Mouse (Mus musculus) hindbrain, postnatal 0 days (tissue): Measurements from ENCODE around the gene Fam107a. TPM values are rescaled to one million over a fixed set of nuclear protein-coding genes. Genes with fewer than 3 reads are reported as not detected.

Experiments
- ATAC-seq: fragments of 200-750 bp; cut with Nextera tagmentation; 2 replicates; pipeline ENCODE4 v1.8.0; 2017; ENCODE audit warnings: mild to moderate bottlenecking, moderate TSS enrichment, moderate library complexity
- DNase-seq: peaks from one replicate; pipeline ENCODE4 v3.0.0-alpha.2; 2015; ENCODE audit warnings: low spot score
- H3K27ac ChIP-seq: fragments of 300-500 bp; sonication (generic); 2 replicates; pipeline ENCODE4 v1.5.1; 2014; ENCODE audit warnings: mild to moderate bottlenecking
- H3K27me3 ChIP-seq: fragments of 300-500 bp; sonication (generic); 2 replicates; pipeline ENCODE4 v1.6.1; 2014; ENCODE audit warnings: low read length, mixed read lengths; ENCODE audit not compliant: insufficient read depth
- H3K36me3 ChIP-seq: fragments of 300-500 bp; sonication (generic); 2 replicates; pipeline ENCODE4 v1.6.1; 2014; ENCODE audit warnings: low read length, mixed read lengths; ENCODE audit not compliant: insufficient read depth
- H3K4me1 ChIP-seq: fragments of 300-500 bp; sonication (generic); 2 replicates; pipeline ENCODE4 v1.6.1; 2014; ENCODE audit warnings: antibody characterized with exemption, low read length, mixed read lengths; ENCODE audit not compliant: insufficient read depth
- H3K4me2 ChIP-seq: fragments of 300-500 bp; sonication (generic); 2 replicates; pipeline ENCODE4 v1.6.1; 2014; ENCODE audit warnings: low read depth, mild to moderate bottlenecking, low read length, moderate library complexity, mixed read lengths
- H3K4me3 ChIP-seq: fragments of 300-500 bp; sonication (generic); 2 replicates; pipeline ENCODE4 v1.5.1; 2014; ENCODE audit warnings: low read length
- H3K9ac ChIP-seq: fragments of 300-500 bp; sonication (generic); replicated peaks from 2 replicates; pipeline ENCODE4 v1.6.1; 2014; ENCODE audit warnings: mild to moderate bottlenecking, low read length, moderate library complexity, mixed read lengths
- H3K9me3 ChIP-seq: fragments of 300-500 bp; sonication (generic); 2 replicates; pipeline ENCODE4 v1.6.1; 2016; ENCODE audit warnings: low read length, mixed read lengths
- CTCF ChIP-seq: IDR thresholded peaks from 2 replicates; pipeline ENCODE4 v1.5.1; 2016; ENCODE audit warnings: antibody characterized with exemption, control low read depth, low read depth
- WGBS: fragments of 180-500 bp; shearing (Covaris S2); extraction: QIAGEN DNeasy Blood & Tissue Kit; methylation state at CpG from one replicate; pipeline ENCODE4 v1.1.7; 2014; 5-methylcytosine and 5-hydroxymethylcytosine counted together
- polyA plus RNA-seq: library from polyadenylated mRNA; unstranded; fragments of >200 nt; fragmentation: Nextera tagmentation; extraction: Ambion mirVana; gene quantifications from 2 replicates; pipeline ENCODE4 v1.2.1, GENCODE M21; 2015
- total RNA-seq: library from RNA; depleted of rRNA; stranded (reverse); fragments of >200 nt; gene quantifications from 2 replicates; pipeline ENCODE4 v1.2.3, GENCODE M21; 2014; rRNA removed

Fam107a gene
- total RNA-seq, result 8.8 and 11.4 TPM in 2 replicates
- 0.80 and 0.83 TPM in 2 replicates for polyA plus RNA-seq

DNA sequence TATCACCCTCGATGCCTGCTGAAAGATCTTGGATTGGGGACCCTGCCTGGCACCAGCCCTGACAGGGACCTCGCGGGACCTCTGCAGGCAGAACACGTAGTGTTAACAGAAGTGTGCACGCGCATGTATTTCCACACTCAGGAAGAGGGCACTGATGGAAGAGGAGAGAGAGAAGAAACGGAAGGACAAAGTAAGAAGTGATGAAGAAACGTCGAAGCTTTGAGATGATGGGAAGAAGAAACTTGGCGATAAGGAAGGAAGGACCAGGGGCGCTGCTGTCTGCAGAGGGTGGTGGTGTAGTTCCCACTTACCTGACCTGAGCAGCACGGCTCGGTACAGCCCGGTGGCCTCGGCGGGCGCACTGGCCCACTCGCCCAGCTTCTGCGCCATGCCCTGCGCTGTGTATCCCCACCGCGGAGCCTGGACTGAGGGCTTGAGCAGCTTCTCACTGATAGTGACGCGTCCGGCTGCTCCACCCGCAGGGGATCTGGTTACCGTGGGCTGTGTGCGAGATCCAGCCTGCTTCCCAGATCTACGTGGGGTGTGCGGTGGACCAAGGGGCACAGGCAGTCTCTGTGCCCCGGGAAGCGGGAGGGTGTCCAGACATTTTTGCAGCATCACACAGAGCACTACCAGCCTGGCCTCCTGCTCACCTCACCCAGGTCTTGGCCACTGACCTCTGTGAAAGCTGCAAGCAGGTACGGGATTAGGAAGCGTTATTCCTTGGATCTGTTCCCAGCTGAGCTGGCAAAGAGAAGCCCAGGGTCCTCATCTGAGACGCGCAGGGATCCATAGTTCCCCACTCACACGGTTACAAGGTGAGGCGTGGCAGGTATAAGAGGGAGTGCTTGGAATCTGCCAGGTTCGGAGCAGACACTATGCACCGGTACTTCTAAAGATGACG, at the start of gene Fam107a:
Fam107a (minus strand) TSS at position 830 of the 904 bp plus-strand sequence.
- ATAC-seq (peak; percentile 61), DNase-seq (no peak)
- Histone ChIP-seq H3K9ac (no peak within 1 kb of the TSS), H3K9me3 (no peaks in the 10 kb centered on the region), H3K36me3 (no peaks in the 10 kb centered on the region), H3K4me2 (peak within 1 kb of the TSS; percentile 44), H3K27ac (no peak within 1 kb of the TSS), H3K27me3 (peaks cover 16% of the 10 kb centered on the region; the same call in 1 of the 2 replicates), H3K4me3 (peak within 1 kb of the TSS; percentile 20), H3K4me1 (no peaks in the 10 kb centered on the region)
- no peak for TF ChIP-seq CTCF
- 12% methylated on average over 41 of the region's 41 CpGs for WGBS

DNA sequence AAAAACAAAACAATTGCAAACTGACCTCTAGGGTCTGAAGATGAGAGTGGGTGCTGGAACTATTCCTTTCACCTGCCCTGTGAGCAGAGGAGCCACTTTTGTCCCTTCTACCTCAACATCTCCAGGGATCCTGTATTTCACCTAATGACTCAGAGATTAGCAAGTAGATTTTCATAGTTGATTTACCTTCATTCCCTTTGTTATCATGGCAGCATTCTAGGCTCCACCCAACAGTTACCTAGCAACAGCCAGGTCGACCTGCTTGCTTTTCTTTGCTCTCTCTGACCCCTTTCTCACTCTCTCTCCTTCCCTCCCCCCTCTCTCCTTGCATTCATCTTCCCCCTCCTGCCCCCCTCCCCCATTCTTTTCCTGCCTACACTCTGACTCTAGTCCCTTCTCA, 49.3 kb upstream of the Fam107a start:
- ATAC-seq (no peak), DNase-seq (no peak)
- no peaks in the 10 kb centered on the region for H3K27me3 ChIP-seq
- no peak overlapping the region for H3K4me2 ChIP-seq
- H3K9ac ChIP-seq, result no peak overlapping the region
- no peak for TF ChIP-seq CTCF
- no peak overlapping the region for H3K27ac ChIP-seq
- no peaks in the 10 kb centered on the region for H3K9me3 ChIP-seq
- no peaks in the 10 kb centered on the region for H3K36me3 ChIP-seq
- 0% methylated on average over 1 of the region's 1 CpGs for whole genome bisulfite sequencing
- H3K4me1 ChIP-seq, result peaks cover 10% of the 10 kb centered on the region; the same call in 1 of the 2 replicates
- no peak overlapping the region for H3K4me3 ChIP-seq

DNA sequence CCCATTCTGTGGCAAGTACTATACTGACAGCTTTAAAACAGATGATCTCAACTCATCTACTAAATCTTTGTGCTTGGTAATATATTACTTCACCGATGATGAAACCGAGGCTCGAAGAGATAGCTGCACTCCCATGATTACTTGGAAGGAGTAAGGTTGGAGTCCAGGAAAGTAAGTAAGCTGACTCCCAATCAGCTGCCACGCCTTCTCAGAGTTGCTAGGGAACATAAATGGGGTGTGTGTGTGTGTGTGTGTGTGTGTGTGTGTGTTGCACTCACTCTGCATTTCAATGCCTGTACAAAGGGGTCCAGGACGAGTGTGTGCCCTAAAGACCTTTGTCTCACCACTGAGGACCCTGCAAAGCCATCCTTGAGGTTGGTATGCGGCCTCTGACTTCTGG, 48.0 kb upstream of the Fam107a start:
- 75% methylated on average over 6 of the region's 6 CpGs for WGBS
- DNase-seq (no peak), ATAC-seq (no peak)
- Histone ChIP-seq H3K27ac (no peak overlapping the region), H3K9ac (no peak overlapping the region), H3K4me1 (peaks cover 10% of the 10 kb centered on the region; the same call in 1 of the 2 replicates), H3K36me3 (no peaks in the 10 kb centered on the region), H3K27me3 (no peaks in the 10 kb centered on the region), H3K4me3 (no peak overlapping the region), H3K9me3 (no peaks in the 10 kb centered on the region), H3K4me2 (no peak overlapping the region)
- TF ChIP-seq CTCF, result no peak

DNA sequence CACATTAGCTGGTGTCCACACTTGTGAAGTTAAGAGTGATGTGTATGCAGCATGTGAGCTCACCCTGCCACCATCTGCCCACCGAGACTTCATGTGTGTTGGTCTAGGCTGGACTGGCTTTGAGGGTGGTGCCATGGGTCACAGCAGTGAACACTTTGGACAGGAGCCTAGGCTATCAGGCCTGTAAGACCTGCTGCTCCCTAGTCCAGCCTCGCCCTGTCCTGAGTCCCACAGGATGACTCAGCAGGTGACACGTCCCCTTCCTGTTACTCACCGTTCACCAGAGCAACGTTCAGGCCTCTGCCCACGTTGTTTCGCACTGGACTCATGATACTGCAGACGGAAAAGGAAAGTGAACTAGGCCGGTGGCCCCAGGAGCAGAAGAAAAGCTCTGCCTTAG, 39.0 kb upstream of the Fam107a start:
- TF ChIP-seq CTCF, result no peak
- no peak overlapping the region for H3K9ac ChIP-seq
- no peak overlapping the region for H3K4me2 ChIP-seq
- no peaks in the 10 kb centered on the region for H3K9me3 ChIP-seq
- no peak overlapping the region for H3K4me3 ChIP-seq
- H3K27ac ChIP-seq, result no peak overlapping the region
- DNase-seq (no peak), ATAC-seq (no peak)
- H3K36me3 ChIP-seq, result no peaks in the 10 kb centered on the region
- no peaks in the 10 kb centered on the region for H3K4me1 ChIP-seq
- H3K27me3 ChIP-seq, result no peaks in the 10 kb centered on the region
- WGBS, result 86% methylated on average over 9 of the region's 9 CpGs

DNA sequence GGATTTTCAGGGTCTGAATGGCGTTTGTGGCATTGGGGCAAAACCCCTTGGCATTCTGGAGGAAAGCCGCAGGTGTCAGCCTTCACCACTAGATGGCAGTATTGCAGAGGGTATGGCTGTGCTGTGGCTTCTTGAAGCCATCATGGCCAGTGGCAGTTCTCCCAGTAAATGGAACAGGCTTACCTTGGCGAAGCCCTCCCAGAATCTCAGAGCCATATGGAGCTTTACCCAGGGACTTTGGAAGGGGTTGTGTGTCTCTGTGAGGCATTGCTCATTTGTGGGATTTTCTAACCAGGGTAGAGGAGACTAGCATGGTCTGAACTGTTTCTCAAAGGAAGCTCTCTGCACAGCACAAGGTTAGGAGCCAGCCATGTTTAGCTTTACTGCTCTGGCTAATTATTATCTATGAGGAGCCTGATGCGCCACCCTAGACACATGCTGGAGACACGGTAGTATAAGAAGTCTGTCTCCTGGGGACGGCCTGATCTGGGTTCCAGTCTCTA, 38.2 kb upstream of the Fam107a start:
- 37% methylated on average over 6 of the region's 6 CpGs for WGBS
- TF ChIP-seq CTCF, result peak; percentile 98

DNA sequence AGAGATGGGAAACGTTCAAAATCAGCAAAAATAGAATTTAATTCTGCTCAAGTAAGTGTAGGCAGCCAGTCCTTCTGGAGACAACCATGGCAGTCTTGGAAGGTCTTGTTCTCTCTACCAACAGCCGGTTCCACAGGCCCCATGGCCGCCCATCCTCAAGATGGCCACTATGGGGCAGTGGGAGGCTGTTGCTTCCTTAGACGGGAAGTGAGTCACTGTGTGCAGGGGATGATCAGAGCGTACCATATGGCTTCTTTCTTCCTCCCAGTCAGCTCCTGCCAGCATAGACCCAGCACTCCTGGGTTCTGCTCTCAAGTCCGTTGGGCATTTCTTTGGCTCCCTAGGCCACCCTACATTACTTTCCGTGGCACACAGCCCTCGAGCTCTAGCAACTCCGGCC, 31.1 kb upstream of the Fam107a start:
- 79% methylated on average over 9 of the region's 9 CpGs for WGBS
- ATAC-seq, result no peak

More for the DNA sequence above, 38.2 kb upstream of the Fam107a start:
- Histone ChIP-seq H3K4me3 (no peak overlapping the region), H3K9ac (no peak overlapping the region), H3K9me3 (no peaks in the 10 kb centered on the region), H3K27ac (peak overlapping the region; percentile 26; the same call in 1 of the 2 replicates), H3K4me2 (no peak overlapping the region), H3K27me3 (no peaks in the 10 kb centered on the region), H3K36me3 (no peaks in the 10 kb centered on the region), H3K4me1 (no peaks in the 10 kb centered on the region)
- peak; percentile 93 for DNase-seq
- ATAC-seq, result peak; percentile 88

More for the DNA sequence above, 31.1 kb upstream of the Fam107a start:
- H3K9ac ChIP-seq, result no peak overlapping the region
- DNase-seq, result no peak
- H3K4me2 ChIP-seq, result no peak overlapping the region
- H3K4me1 ChIP-seq, result no peaks in the 10 kb centered on the region
- H3K4me3 ChIP-seq, result no peak overlapping the region
- H3K27ac ChIP-seq, result no peak overlapping the region
- no peaks in the 10 kb centered on the region for H3K36me3 ChIP-seq
- H3K9me3 ChIP-seq, result no peaks in the 10 kb centered on the region
- H3K27me3 ChIP-seq, result no peaks in the 10 kb centered on the region
- TF ChIP-seq CTCF, result peak; percentile 35
